In genomic region chr16:91020842-91021483, GRCm38 (mm10) we compare ENCODE assay signal across 30 mouse cellular contexts. TPM values are rescaled to one million over a fixed set of nuclear protein-coding genes. Genes with fewer than 3 reads are reported as not detected.
A peak's percentile ranks its signal among the peaks of the same experiment; 100 is the strongest.
DNase-seq lines count a peak whose midpoint lies in the region; ATAC-seq and TF ChIP-seq lines count a peak whose summit lies in the region.
"Had no signal": no experiment of that assay in that cellular context is flagged by ENCODE, and none has a peak within 500 bp of the region (broad histone marks: within the 10 kb centered on the region; RNA-seq: fewer than 3 reads in every experiment).

No protein-coding gene starts in this region.

- H3K9me3 ChIP-seq in CH12.LX (replicated peaks; ENCODE audit: low read length): peaks cover 2% of the 10 kb centered on the region
- H3K9me3 ChIP-seq: midbrain, embryonic 10.5 days; midbrain, embryonic 15.5 days had no signal

- H3K4me2 ChIP-seq in CH12.LX (ENCODE audit: insufficient read depth, low read depth, poor library complexity, severe bottlenecking): no peak overlapping the region
- H3K4me2 ChIP-seq: embryonic facial prominence, embryonic 13.5 days; heart, embryonic 11.5 days; hindbrain, embryonic 13.5 days; limb, embryonic 12.5 days; liver, embryonic 11.5 days; midbrain, embryonic 15.5 days had no signal

- H3K27ac ChIP-seq in CH12.LX (ENCODE audit: insufficient read depth, low read depth): 0 out of 2 replicates have a peak overlapping the region, but pooled peaks have one; percentile 4
- H3K27ac ChIP-seq: embryonic facial prominence, embryonic 13.5 days; hindbrain, embryonic 13.5 days; left cerebral cortex, adult 2 months; limb, embryonic 12.5 days; midbrain, embryonic 10.5 days; midbrain, embryonic 15.5 days had no signal

- no peak for TF ChIP-seq RAD21 in CH12.LX (IDR thresholded peaks at IDR 0.05; ENCODE audit: low read depth, low read length)

- peaks cover 67 to 91% of the 10 kb centered on the region in 2 experiments for H3K36me3 ChIP-seq in CH12.LX (replicated peaks in 1 of 2; ENCODE audit: control insufficient read depth in 1 of 2, insufficient read depth in 1 of 2, low read length in 1 of 2)

- TF ChIP-seq CTCF in CH12.LX (conservative IDR thresholded peaks at IDR 0.05 in 1 of 2, IDR thresholded peaks at IDR 0.05 in 1 of 2; ENCODE audit: low read depth in 2 of 2, low read length in 2 of 2): no peak

- peak; percentile 46 for DNase-seq in A20 (ENCODE audit: low read depth, low spot score)
- DNase-seq in CH12.LX (ENCODE audit: extremely low read depth): no peak
- DNase-seq in thymus, postnatal 10 days (ENCODE audit: low spot score in 2 of 2): no peak
- DNase-seq in embryo, embryonic 11 days: no peak
- DNase-seq: adrenal gland, postnatal 14 days; B cell, adult 2 months; cerebellum, adult 2 months; cerebellum, postnatal 14 days; gastrocnemius, postnatal 10 days; heart, adult 18-20 months; heart, postnatal 4 days; kidney, adult 8-10 months; kidney, postnatal 14 days; lung, postnatal 36 days; right cerebral cortex, postnatal 25 days; thymus, adult 2 months; thymus, postnatal 4 days had no signal

- TF ChIP-seq EP300 in CH12.LX (IDR thresholded peaks at IDR 0.05; ENCODE audit: low read length): no peak

- H3K9ac ChIP-seq in CH12.LX (ENCODE audit: insufficient read depth, low read depth): no peak overlapping the region
- H3K9ac ChIP-seq: embryonic facial prominence, embryonic 13.5 days; hindbrain, embryonic 13.5 days; limb, embryonic 12.5 days; midbrain, embryonic 15.5 days had no signal

- no peaks in the 10 kb centered on the region for H3K27me3 ChIP-seq in CH12.LX (replicated peaks)
- H3K27me3 ChIP-seq: embryonic facial prominence, embryonic 13.5 days; hindbrain, embryonic 13.5 days; limb, embryonic 12.5 days; midbrain, embryonic 15.5 days; Patski had no signal

- ATAC-seq in common myeloid progenitor, adult 5-6 weeks (replicated peaks; ENCODE audit: low read depth, poor library complexity, severe bottlenecking): peak; percentile 56
- peak; percentile 85 for ATAC-seq in monocyte, adult 5-6 weeks (replicated peaks; ENCODE audit: insufficient number of reproducible peaks, low FRiP score, low TSS enrichment, poor library complexity, severe bottlenecking)
- ATAC-seq in erythroid progenitor cell, adult 5-6 weeks (replicated peaks; ENCODE audit: low FRiP score, poor library complexity, severe bottlenecking): no peak
- ATAC-seq: intestine, embryonic 16.5 days; midbrain, embryonic 15.5 days; Patski had no signal

- in situ Hi-C loops in CH12.LX (cut with MboI; ENCODE audit: low pct_ligation_motif_present, low pct_unique_long_range_greater_than_20kb, low sequenced_read_pairs): no loop called here

- dilution Hi-C loops in CH12.LX (cut with MboI; ENCODE audit: extremely low pct_ligation_motif_present, extremely low pct_unique_long_range_greater_than_20kb, low sequenced_read_pairs): no loop called here

- no peaks in the 10 kb centered on the region; the same call in 1 of the 2 replicates for H3K79me2 ChIP-seq in CH12.LX (replicated peaks; ENCODE audit: control insufficient read depth, extremely low read depth, insufficient read depth, poor library complexity, severe bottlenecking)

- H3K4me1 ChIP-seq in CH12.LX (ENCODE audit: control insufficient read depth in 1 of 2, insufficient read depth in 2 of 2): peaks cover 0 to 9% of the 10 kb centered on the region in 2 experiments; a peak in 2 of 4 replicates
- H3K4me1 ChIP-seq: embryonic facial prominence, embryonic 13.5 days; hindbrain, embryonic 13.5 days; limb, embryonic 12.5 days; midbrain, embryonic 10.5 days; midbrain, embryonic 15.5 days had no signal

- no peak for TF ChIP-seq POLR2A in CH12.LX (IDR thresholded peaks at IDR 0.05; ENCODE audit: low read depth, low read length)

- H3K4me3 ChIP-seq in CH12.LX (replicated peaks in 1 of 3; ENCODE audit: low read depth in 2 of 3, low read length in 2 of 3, poor library complexity in 1 of 3): no peak overlapping the region
- H3K4me3 ChIP-seq: embryonic facial prominence, embryonic 13.5 days; hindbrain, embryonic 13.5 days; left cerebral cortex, adult 2 months; limb, embryonic 12.5 days; midbrain, embryonic 10.5 days; midbrain, embryonic 15.5 days had no signal

TF ChIP-seq in CH12.LX, 34 proteins besides CTCF, POLR2A, EP300 and RAD21:
- TF ChIP-seq ZMIZ1 (IDR thresholded peaks at IDR 0.05; ENCODE audit: low read depth, low read length) (no peak), MEF2A (IDR thresholded peaks at IDR 0.05; ENCODE audit: borderline replicate concordance, low read depth, low read length) (no peak), CHD1 (IDR thresholded peaks at IDR 0.05; ENCODE audit: low read depth, low read length) (no peak), NRF1 (IDR thresholded peaks at IDR 0.05; ENCODE audit: low read depth, low read length) (no peak), ETS1 (conservative IDR thresholded peaks at IDR 0.05; ENCODE audit: low read depth, low read length) (no peak), PAX5 (IDR thresholded peaks at IDR 0.05; ENCODE audit: low read length) (no peak), JUN (IDR thresholded peaks at IDR 0.05; ENCODE audit: insufficient read depth, low read depth, low read length) (no peak), MXI1 (IDR thresholded peaks at IDR 0.05; ENCODE audit: low read depth, low read length) (no peak), MYC (IDR thresholded peaks at IDR 0.05; ENCODE audit: low read depth, low read length) (no peak), ZKSCAN1 (IDR thresholded peaks at IDR 0.05; ENCODE audit: borderline replicate concordance, low read depth, low read length) (no peak), IRF4 (IDR thresholded peaks at IDR 0.05; ENCODE audit: low read depth, low read length) (no peak), USF2 (conservative IDR thresholded peaks at IDR 0.05; ENCODE audit: low read depth, low read length) (no peak)

RNA-seq across cellular contexts. Expression of gene Synj1, which starts 9.9 kb away (rescaled TPM):
- total RNA-seq in CH12.LX (2012; rRNA removed): 8.1 and 8.4 TPM in 2 replicates
- 3.6 and 4.6 TPM in 2 replicates for total RNA-seq in CH12.LX (2014; rRNA removed)
- polyA plus RNA-seq in CH12.LX (2012; ENCODE audit: insufficient read length, low read depth): 12.2 and 20.7 TPM in 2 replicates
- 27.1 and 40.4 TPM in 2 replicates for total RNA-seq in common myeloid progenitor, adult 5-6 weeks (2017)
- 46.1 to 103 TPM (median 74.0 TPM) in 3 replicates for total RNA-seq in monocyte, adult 5-6 weeks (2017)
- 140 and 150 TPM in 2 replicates for total RNA-seq in erythroid progenitor cell, adult 5-6 weeks (2015; ENCODE audit: low replicate concordance)
- total RNA-seq in erythroid progenitor cell, adult 5-6 weeks (2017; ENCODE audit: low replicate concordance): 84.7 and 104 TPM in 2 replicates

RNA-seq across cellular contexts. Expression of gene Paxbp1, which starts 23.4 kb away (rescaled TPM):
- 38.5 and 39.4 TPM in 2 replicates for total RNA-seq in CH12.LX (2012; rRNA removed)
- 74.4 and 96.9 TPM in 2 replicates for total RNA-seq in CH12.LX (2014; rRNA removed)
- polyA plus RNA-seq in CH12.LX (2012; ENCODE audit: insufficient read length, low read depth): 69.7 and 77.1 TPM in 2 replicates
- total RNA-seq in common myeloid progenitor, adult 5-6 weeks (2017): 82.4 and 88.2 TPM in 2 replicates
- total RNA-seq in monocyte, adult 5-6 weeks (2017): 135 to 183 TPM (median 160 TPM) in 3 replicates
- total RNA-seq in erythroid progenitor cell, adult 5-6 weeks (2015; ENCODE audit: low replicate concordance): 147 and 193 TPM in 2 replicates
- total RNA-seq in erythroid progenitor cell, adult 5-6 weeks (2017; ENCODE audit: low replicate concordance): 152 and 209 TPM in 2 replicates
